Mouse (Mus musculus): Measurements from ENCODE around the gene Gm20388. TPM values are rescaled to one million over a fixed set of nuclear protein-coding genes. Genes with fewer than 3 reads are reported as not detected.

Gene Gm20388
- total and polyA plus RNA-seq, 3 experiments, result 0.02 to 0.05 TPM; not detected in 1

DNA sequence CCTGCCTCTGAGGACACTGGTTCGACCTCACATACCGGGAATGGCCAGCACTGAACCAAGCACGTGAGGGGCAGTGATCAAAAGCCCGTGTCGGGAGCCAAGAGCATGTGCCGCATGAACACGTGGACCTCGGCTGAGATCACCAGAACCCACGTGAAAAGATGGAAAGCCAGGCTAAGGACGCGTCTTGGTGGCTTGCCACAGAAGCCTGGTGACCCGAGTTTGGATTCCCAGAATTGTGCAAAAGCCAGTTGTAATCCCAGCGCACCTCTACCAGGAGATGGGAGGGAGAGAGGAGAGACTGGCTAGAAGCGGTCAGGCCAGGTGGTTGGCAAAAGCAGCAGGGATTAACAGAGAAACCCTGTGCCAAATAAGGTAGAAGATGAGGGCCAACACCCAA is 2605.1 kb downstream of the Gm20388 start:
- no peaks in the 10 kb centered on the region for H3K27me3 ChIP-seq (ENCODE audit: insufficient read depth, low read length)
- H3K4me3 ChIP-seq (ENCODE audit: low read depth, low read length), result no peak overlapping the region
- ATAC-seq (ENCODE audit: extremely low read depth, insufficient number of reproducible peaks, low FRiP score, poor library complexity, severe bottlenecking) (no peak), DNase-seq (ENCODE audit: low spot score) (no peak)
- no peaks in the 10 kb centered on the region for H3K9me3 ChIP-seq (replicated peaks)
- TF ChIP-seq TAL1 (conservative IDR thresholded peaks at IDR 0.05; ENCODE audit: low read depth, low read length) (no peak), POLR2AphosphoS5 (IDR thresholded peaks at IDR 0.05; ENCODE audit: insufficient replicate concordance, low read depth, low read length) (no peak), GATA1 (IDR thresholded peaks at IDR 0.05; ENCODE audit: borderline replicate concordance, low read length) (no peak), CTCF (IDR thresholded peaks at IDR 0.05; ENCODE audit: low read depth, low read length) (no peak), GATA2 (IDR thresholded peaks at IDR 0.05; ENCODE audit: borderline replicate concordance, low read depth, low read length) (no peak)
- H3K36me3 ChIP-seq (replicated peaks), result peaks cover 96% of the 10 kb centered on the region
- peaks cover 92% of the 10 kb centered on the region for H3K4me1 ChIP-seq (ENCODE audit: insufficient read depth, low read depth, low read length)

DNA sequence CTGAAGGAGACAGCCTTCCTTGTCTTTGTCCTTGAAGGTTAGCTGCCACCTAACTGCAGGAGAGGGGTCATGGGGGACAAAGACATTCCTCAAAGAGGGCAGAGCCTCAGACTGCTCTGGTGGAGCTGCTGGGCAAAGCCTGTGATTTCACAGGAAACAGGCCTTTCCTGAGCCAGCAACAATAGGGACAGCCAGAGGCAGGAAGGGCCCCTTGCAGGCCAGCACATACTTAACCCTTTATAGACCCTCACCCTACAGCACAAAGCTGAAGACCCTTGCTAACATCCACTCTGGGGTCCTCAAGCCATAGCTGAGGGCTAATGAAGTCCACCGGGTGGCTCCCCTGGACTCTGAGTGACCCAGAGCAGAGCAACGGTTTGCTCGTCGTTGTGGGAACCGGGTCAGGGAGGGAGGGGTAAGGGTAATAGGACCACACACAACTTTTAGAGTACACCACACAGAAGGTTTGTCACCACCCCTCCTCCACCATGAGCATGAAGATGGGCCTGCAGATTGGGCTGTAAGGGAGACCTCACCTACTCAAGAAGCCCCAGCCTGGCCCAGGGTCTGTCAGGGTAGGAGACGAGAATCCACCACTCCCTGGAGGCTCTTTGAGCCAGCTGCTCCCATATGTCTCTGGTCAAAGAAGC is 2607.0 kb downstream of the Gm20388 start:
- Histone ChIP-seq H3K4me1 (ENCODE audit: insufficient read depth, low read depth, low read length) (peaks cover 84% of the 10 kb centered on the region), H3K27me3 (ENCODE audit: insufficient read depth, low read length) (no peaks in the 10 kb centered on the region), H3K36me3 (replicated peaks) (peaks cover 89% of the 10 kb centered on the region), H3K4me3 (ENCODE audit: low read depth, low read length) (no peak overlapping the region), H3K9me3 (replicated peaks) (no peaks in the 10 kb centered on the region)
- TF ChIP-seq GATA2 (IDR thresholded peaks at IDR 0.05; ENCODE audit: borderline replicate concordance, low read depth, low read length), result no peak
- TF ChIP-seq CTCF (IDR thresholded peaks at IDR 0.05; ENCODE audit: low read depth, low read length), result no peak
- TF ChIP-seq GATA1 (IDR thresholded peaks at IDR 0.05; ENCODE audit: borderline replicate concordance, low read length), result no peak
- TF ChIP-seq TAL1 (conservative IDR thresholded peaks at IDR 0.05; ENCODE audit: low read depth, low read length), result no peak
- no peak for TF ChIP-seq POLR2AphosphoS5 (IDR thresholded peaks at IDR 0.05; ENCODE audit: insufficient replicate concordance, low read depth, low read length)
- DNase-seq (ENCODE audit: low spot score) (no peak), ATAC-seq (ENCODE audit: extremely low read depth, insufficient number of reproducible peaks, low FRiP score, poor library complexity, severe bottlenecking) (no peak)

DNA sequence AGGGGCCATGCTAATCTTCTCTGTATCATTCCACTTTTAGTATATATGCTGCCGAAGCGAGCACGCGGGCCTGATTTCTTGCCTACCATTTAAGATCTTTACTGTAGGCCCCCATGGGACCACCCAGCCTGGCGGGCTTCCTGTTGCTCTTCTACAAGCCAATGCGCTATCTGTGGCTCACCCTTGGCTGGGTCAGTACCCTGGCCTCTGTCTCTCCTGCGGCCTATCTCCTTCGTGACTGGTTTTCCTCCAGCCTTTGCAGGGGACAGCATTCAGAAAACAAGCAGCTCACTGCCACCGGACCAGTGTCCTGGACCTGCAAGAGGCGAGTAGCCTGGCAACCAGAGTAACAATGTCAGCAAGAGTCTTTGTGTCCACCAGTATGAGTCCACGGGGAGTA is 2610.0 kb downstream of the Gm20388 start:
- Histone ChIP-seq H3K4me1 (ENCODE audit: insufficient read depth, low read depth, low read length) (peaks cover 87% of the 10 kb centered on the region), H3K9me3 (replicated peaks) (no peaks in the 10 kb centered on the region), H3K4me3 (ENCODE audit: low read depth, low read length) (no peak overlapping the region; the same call in 1 of the 2 replicates), H3K27me3 (ENCODE audit: insufficient read depth, low read length) (no peaks in the 10 kb centered on the region), H3K36me3 (replicated peaks) (peaks cover 89% of the 10 kb centered on the region)
- TF ChIP-seq POLR2AphosphoS5 (IDR thresholded peaks at IDR 0.05; ENCODE audit: insufficient replicate concordance, low read depth, low read length), result no peak
- no peak for DNase-seq (ENCODE audit: low spot score)
- ATAC-seq (ENCODE audit: extremely low read depth, insufficient number of reproducible peaks, low FRiP score, poor library complexity, severe bottlenecking), result no peak

DNA sequence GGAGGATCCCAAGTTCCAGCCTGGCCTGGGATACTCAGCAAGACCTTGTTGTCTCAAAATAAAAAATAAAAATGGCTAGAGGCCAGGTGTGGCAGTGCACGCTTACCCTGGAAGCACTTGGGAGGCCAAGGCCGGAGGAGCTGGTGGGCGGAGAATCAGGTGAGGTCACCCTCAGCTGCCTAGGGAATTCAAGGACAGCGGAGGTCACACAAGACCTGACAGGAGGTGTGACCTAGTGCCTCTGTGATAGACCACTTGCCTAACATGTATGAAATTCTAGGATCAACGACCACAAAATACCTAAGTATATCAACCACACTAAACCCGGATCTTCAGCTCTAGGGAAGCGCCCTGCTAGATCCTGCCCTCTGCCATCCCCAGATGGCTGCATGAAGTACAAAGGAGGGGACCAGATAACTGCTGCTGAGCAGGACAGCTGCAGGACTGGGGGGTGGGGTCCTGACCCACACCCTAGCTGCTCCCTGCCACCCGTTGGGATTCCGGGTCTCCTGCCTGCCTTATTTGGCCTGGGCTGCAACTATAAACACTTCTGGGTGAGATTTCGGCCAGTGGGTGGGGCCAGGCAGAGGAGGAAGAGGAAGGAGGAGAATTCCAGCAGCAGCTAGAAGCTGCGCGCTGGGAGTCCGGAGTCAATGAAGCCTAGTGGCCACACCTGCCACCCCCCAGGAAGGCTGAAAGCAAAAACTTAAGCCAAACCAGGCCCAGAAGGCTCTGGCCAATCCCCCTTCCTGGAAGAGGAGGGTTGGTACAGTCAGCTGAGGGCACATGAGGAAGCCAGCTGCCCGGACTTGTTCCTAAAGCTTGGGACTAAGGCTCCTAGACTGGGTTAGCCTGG is 2612.4 kb downstream of the Gm20388 start:
- no peak for ATAC-seq (ENCODE audit: extremely low read depth, insufficient number of reproducible peaks, low FRiP score, poor library complexity, severe bottlenecking)

DNA sequence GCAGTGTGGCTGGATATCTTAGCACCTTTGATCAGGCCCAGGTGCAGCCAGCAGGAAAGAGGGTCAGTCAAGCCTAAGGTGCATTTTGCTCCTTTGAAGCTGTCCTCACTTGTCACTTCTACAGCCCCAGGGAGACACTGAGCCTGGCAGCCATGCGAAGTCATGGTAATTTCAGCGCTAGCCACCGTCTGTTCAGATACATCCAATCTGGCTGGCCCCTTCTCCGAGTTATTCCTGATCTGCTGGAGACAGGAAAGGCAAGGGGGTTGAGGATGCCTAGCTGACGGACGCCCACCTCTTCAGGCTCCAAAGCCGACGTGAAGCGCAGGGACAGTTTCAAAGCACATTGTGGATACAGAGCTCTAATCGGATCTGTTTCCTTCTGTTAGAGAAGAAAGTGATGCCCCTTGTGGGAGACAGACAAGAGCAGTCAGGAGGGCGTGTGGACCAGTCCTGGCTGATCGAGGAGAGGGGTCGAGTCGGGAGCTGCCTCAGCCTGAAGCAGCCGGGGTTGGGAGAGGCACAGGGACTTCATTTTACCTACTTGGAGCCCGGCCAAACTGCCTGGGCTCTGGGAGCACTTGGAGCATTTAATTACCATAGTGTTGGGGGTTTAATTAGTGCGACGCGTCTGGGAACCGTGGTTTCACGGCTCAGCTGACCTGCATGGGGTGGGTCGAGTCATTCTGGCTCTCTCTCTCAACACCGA is 2613.2 kb downstream of the Gm20388 start:
- peak overlapping the region; percentile 0; the same call in 1 of the 2 replicates for H3K4me3 ChIP-seq (ENCODE audit: low read depth, low read length)
- H3K4me1 ChIP-seq (ENCODE audit: insufficient read depth, low read depth, low read length), result peaks cover 86% of the 10 kb centered on the region
- peaks cover 88% of the 10 kb centered on the region for H3K36me3 ChIP-seq (replicated peaks)
- H3K27me3 ChIP-seq (ENCODE audit: insufficient read depth, low read length), result no peaks in the 10 kb centered on the region
- TF ChIP-seq CTCF (IDR thresholded peaks at IDR 0.05; ENCODE audit: low read depth, low read length), result no peak
- TF ChIP-seq GATA2 (IDR thresholded peaks at IDR 0.05; ENCODE audit: borderline replicate concordance, low read depth, low read length), result no peak
- no peak for TF ChIP-seq GATA1 (IDR thresholded peaks at IDR 0.05; ENCODE audit: borderline replicate concordance, low read length)
- TF ChIP-seq POLR2AphosphoS5 (IDR thresholded peaks at IDR 0.05; ENCODE audit: insufficient replicate concordance, low read depth, low read length), result no peak
- no peak for TF ChIP-seq TAL1 (conservative IDR thresholded peaks at IDR 0.05; ENCODE audit: low read depth, low read length)
- no peak for DNase-seq (ENCODE audit: low spot score)
- peaks cover 3% of the 10 kb centered on the region; the same call in 1 of the 2 replicates for H3K9me3 ChIP-seq (replicated peaks)
- ATAC-seq (ENCODE audit: extremely low read depth, insufficient number of reproducible peaks, low FRiP score, poor library complexity, severe bottlenecking), result no peak

More for the DNA sequence above, 2612.4 kb downstream of the Gm20388 start:
- H3K36me3 ChIP-seq (replicated peaks), result peaks cover 90% of the 10 kb centered on the region
- TF ChIP-seq POLR2AphosphoS5 (IDR thresholded peaks at IDR 0.05; ENCODE audit: insufficient replicate concordance, low read depth, low read length) (no peak), TAL1 (conservative IDR thresholded peaks at IDR 0.05; ENCODE audit: low read depth, low read length) (no peak), GATA1 (IDR thresholded peaks at IDR 0.05; ENCODE audit: borderline replicate concordance, low read length) (no peak), CTCF (IDR thresholded peaks at IDR 0.05; ENCODE audit: low read depth, low read length) (no peak), GATA2 (IDR thresholded peaks at IDR 0.05; ENCODE audit: borderline replicate concordance, low read depth, low read length) (no peak)
- H3K27me3 ChIP-seq (ENCODE audit: insufficient read depth, low read length), result no peaks in the 10 kb centered on the region
- peaks cover 91% of the 10 kb centered on the region for H3K4me1 ChIP-seq (ENCODE audit: insufficient read depth, low read depth, low read length)
- H3K9me3 ChIP-seq (replicated peaks), result no peaks in the 10 kb centered on the region
- DNase-seq (ENCODE audit: low spot score), result no peak
- no peak overlapping the region; the same call in 1 of the 2 replicates for H3K4me3 ChIP-seq (ENCODE audit: low read depth, low read length)

DNA sequence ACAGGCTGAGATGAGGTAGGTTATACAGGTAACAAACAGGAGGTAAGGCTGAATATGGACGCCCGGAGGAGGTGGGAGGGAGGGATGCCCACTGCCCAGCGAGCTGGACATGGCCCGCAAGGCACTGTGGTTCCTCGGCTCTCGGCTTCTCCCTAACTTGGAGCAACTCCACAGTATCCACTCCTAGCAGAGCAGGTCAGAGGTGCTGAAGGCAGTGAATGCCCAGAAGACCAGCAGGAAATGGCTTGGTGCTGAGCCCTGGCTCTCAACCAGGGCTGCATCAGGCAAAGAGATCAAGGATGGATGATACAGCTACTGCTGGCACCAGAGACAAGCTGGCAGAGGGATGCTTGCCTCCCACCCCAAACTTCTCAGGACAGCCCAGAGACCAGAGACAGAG is 2613.9 kb downstream of the Gm20388 start:
- TF ChIP-seq POLR2AphosphoS5 (IDR thresholded peaks at IDR 0.05; ENCODE audit: insufficient replicate concordance, low read depth, low read length), result no peak
- TF ChIP-seq TAL1 (conservative IDR thresholded peaks at IDR 0.05; ENCODE audit: low read depth, low read length), result no peak
- no peak for TF ChIP-seq GATA1 (IDR thresholded peaks at IDR 0.05; ENCODE audit: borderline replicate concordance, low read length)
- peaks cover 86% of the 10 kb centered on the region for H3K4me1 ChIP-seq (ENCODE audit: insufficient read depth, low read depth, low read length)
- peak overlapping the region; percentile 48; the same call in 1 of the 2 replicates for H3K4me3 ChIP-seq (ENCODE audit: low read depth, low read length)
- H3K36me3 ChIP-seq (replicated peaks), result peaks cover 89% of the 10 kb centered on the region
- H3K27me3 ChIP-seq (ENCODE audit: insufficient read depth, low read length), result no peaks in the 10 kb centered on the region
- peaks cover 3% of the 10 kb centered on the region; the same call in 1 of the 2 replicates for H3K9me3 ChIP-seq (replicated peaks)
- DNase-seq (ENCODE audit: low spot score) (no peak), ATAC-seq (ENCODE audit: extremely low read depth, insufficient number of reproducible peaks, low FRiP score, poor library complexity, severe bottlenecking) (no peak)

Data from G1E (cell line).